ENCODE assay signal across 15 mouse cellular contexts in the genomic region with DNA sequence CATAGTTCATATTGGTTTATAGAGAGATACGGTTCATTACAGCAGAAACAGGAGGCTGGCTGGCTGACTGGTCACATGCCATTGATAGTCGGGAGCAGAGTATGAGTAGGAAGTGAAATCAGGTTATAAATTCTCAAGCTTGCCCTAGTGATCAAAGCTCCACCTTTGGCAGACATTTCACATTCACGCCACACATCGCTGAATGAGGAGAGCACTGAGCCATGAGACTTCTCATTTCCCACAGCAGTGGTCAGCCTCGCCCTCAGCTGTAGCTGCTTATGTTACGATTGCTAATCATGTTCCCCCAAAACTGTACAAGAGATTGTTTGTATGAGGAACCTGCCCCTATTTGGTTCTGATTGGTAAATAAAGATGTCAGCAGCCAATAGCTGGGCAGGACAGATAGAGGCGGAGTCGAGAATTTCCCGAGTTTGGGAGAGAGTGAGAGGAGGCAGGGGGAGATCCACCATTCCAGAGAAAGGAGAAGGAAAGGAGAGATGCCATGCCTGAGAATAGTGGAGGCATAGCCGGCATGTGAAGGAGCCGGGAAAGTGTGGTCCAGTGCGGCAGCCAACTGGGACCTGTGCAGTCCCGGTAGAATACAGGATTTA.
DNase-seq lines count a peak whose midpoint lies in the region; ATAC-seq lines count a peak whose summit lies in the region.
"Had no signal": no experiment of that assay in that cellular context is flagged by ENCODE, and none has a peak within 500 bp of the region (broad histone marks: within the 10 kb centered on the region; RNA-seq: fewer than 3 reads in every experiment).

No protein-coding gene starts in this region.

- peak; percentile 97 for ATAC-seq in kidney, embryonic 15.5 days (replicated peaks; ENCODE audit: low FRiP score)
- ATAC-seq: forebrain, embryonic 15.5 days had no signal

- no peaks in the 10 kb centered on the region for H3K36me3 ChIP-seq in kidney, embryonic 15.5 days
- H3K36me3 ChIP-seq: embryonic facial prominence, embryonic 12.5 days; forebrain, embryonic 15.5 days; heart, embryonic 12.5 days had no signal

- H3K9ac ChIP-seq in kidney, embryonic 15.5 days: no peak overlapping the region
- H3K9ac ChIP-seq: embryonic facial prominence, embryonic 12.5 days; forebrain, embryonic 15.5 days; heart, embryonic 12.5 days had no signal

- WGBS in kidney, embryonic 15.5 days: 60% methylated on average over 13 of the region's 13 CpGs

- DNase-seq in heart, adult 11 months: peak; percentile 80
- DNase-seq in heart, postnatal 36 days: no peak
- no peak for DNase-seq in kidney, adult 11 months
- DNase-seq in A20 (ENCODE audit: low read depth, low spot score): peak; percentile 54
- DNase-seq in kidney, postnatal 4 days: peak; percentile 5 to 29
- DNase-seq in thymus, postnatal 10 days (ENCODE audit: low spot score in 2 of 2): no peak
- DNase-seq: adrenal gland, postnatal 10 days; cerebellum, adult 11 months; cerebellum, adult 8-10 months; cerebellum, postnatal 14 days; gastrocnemius, postnatal 14 days had no signal

- H3K4me3 ChIP-seq in kidney, embryonic 15.5 days (replicated peaks): peak overlapping the region; percentile 8; the same call in 1 of the 2 replicates
- H3K4me3 ChIP-seq: embryonic facial prominence, embryonic 12.5 days; forebrain, embryonic 15.5 days; heart, embryonic 12.5 days had no signal

- peak overlapping the region; percentile 44 for H3K4me2 ChIP-seq in kidney, embryonic 15.5 days
- H3K4me2 ChIP-seq: embryonic facial prominence, embryonic 12.5 days; forebrain, embryonic 15.5 days; heart, embryonic 12.5 days had no signal

- peaks cover 10% of the 10 kb centered on the region for H3K4me1 ChIP-seq in kidney, embryonic 15.5 days
- H3K4me1 ChIP-seq: heart, embryonic 12.5 days had no signal

- intact Hi-C loops in heart, postnatal 36 days (cut with DNase I): no loop called here

- H3K27ac ChIP-seq in kidney, embryonic 15.5 days: 0 out of 2 replicates have a peak overlapping the region, but pooled peaks have one; percentile 60
- H3K27ac ChIP-seq: embryonic facial prominence, embryonic 12.5 days; forebrain, embryonic 15.5 days had no signal

- no peaks in the 10 kb centered on the region for H3K27me3 ChIP-seq in kidney, embryonic 15.5 days
- H3K27me3 ChIP-seq: embryonic facial prominence, embryonic 12.5 days; forebrain, embryonic 15.5 days; heart, embryonic 12.5 days had no signal

- H3K9me3 ChIP-seq in kidney, embryonic 15.5 days (replicated peaks): no peaks in the 10 kb centered on the region
- H3K9me3 ChIP-seq: embryonic facial prominence, embryonic 12.5 days; forebrain, embryonic 15.5 days; heart, embryonic 12.5 days had no signal

Comparison
In these comparisons a context has a peak if more than half of its experiments do, and no peak if none do; other contexts are left out.
1. DNase-seq: peak in heart, adult 11 months (single experiment), A20 (single experiment) and kidney, postnatal 4 days (2 of 2); none in heart, postnatal 36 days (0 of 2), kidney, adult 11 months (single experiment) and thymus, postnatal 10 days (0 of 2).